Mouse (Mus musculus) forebrain, embryonic 13.5 days (tissue): ENCODE measurements around the gene A4gnt. TPM values are rescaled to one million over a fixed set of nuclear protein-coding genes. Genes with fewer than 3 reads are reported as not detected.

Experiments
- ATAC-seq: fragments of 200-750 bp; cut with Nextera tagmentation; 2 replicates; pipeline ENCODE4 v1.8.0; 2017
- H3K27ac ChIP-seq: fragments of 300-500 bp; sonication (generic); 2 replicates; pipeline ENCODE4 v1.5.1; 2015; ENCODE audit warnings: inconsistent platforms, mild to moderate bottlenecking, moderate library complexity
- H3K27me3 ChIP-seq: fragments of 300-500 bp; sonication (generic); 2 replicates; pipeline ENCODE4 v1.6.1; 2015; ENCODE audit warnings: mild to moderate bottlenecking, inconsistent platforms
- H3K36me3 ChIP-seq: fragments of 300-500 bp; sonication (generic); 2 replicates; pipeline ENCODE4 v1.6.1; 2015; ENCODE audit warnings: mild to moderate bottlenecking, inconsistent platforms; ENCODE audit not compliant: poor library complexity, severe bottlenecking
- H3K4me1 ChIP-seq: fragments of 300-500 bp; sonication (generic); 2 replicates; pipeline ENCODE4 v1.6.1; 2015; ENCODE audit warnings: inconsistent platforms
- H3K4me2 ChIP-seq: fragments of 300-500 bp; sonication (generic); 2 replicates; pipeline ENCODE4 v1.6.1; 2015; ENCODE audit warnings: inconsistent platforms, mild to moderate bottlenecking, moderate library complexity
- H3K4me3 ChIP-seq: fragments of 300-500 bp; sonication (generic); 2 replicates; pipeline ENCODE4 v1.5.1; 2015; ENCODE audit warnings: mild to moderate bottlenecking, inconsistent platforms
- H3K9ac ChIP-seq: fragments of 300-500 bp; sonication (generic); 2 replicates; pipeline ENCODE4 v1.6.1; 2015; ENCODE audit warnings: mild to moderate bottlenecking, inconsistent platforms
- H3K9me3 ChIP-seq: fragments of 300-500 bp; sonication (generic); replicated peaks from 2 replicates; pipeline ENCODE4 v1.6.1; 2016; ENCODE audit warnings: inconsistent platforms
- WGBS: fragments of 180-500 bp; shearing (Covaris S2); methylation state at CpG from one replicate; pipeline ENCODE4 v1.1.7; 2015; 5-methylcytosine and 5-hydroxymethylcytosine counted together
- polyA plus RNA-seq: library from polyadenylated mRNA; unstranded; fragments of >200 nt; fragmentation: Nextera tagmentation; extraction: Ambion mirVana; gene quantifications from 2 replicates; pipeline ENCODE4 v1.2.1, GENCODE M21; 2015

A4gnt gene
- polyA plus RNA-seq, 1 experiment from 2014 or later = not detected

DNA sequence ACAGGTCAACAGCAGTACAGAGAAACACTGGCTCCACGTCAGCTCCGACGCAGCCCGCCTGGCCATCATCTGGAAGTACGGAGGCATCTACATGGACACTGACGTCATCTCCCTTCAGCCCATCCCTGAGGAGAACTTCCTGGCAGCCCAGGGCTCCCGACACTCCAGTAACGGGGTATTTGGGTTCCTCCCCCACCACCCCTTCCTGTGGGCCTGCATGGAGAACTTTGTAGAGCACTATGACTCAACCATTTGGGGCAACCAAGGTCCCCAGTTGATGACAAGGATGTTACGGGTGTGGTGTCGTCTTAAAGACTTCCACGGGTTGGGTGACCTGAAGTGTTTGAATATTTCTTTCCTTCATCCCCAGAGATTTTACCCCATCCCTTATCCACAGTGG, 7.9 kb downstream of the A4gnt start:
- H3K9me3 ChIP-seq = no peaks in the 10 kb centered on the region
- no peak overlapping the region for H3K4me3 ChIP-seq
- H3K27me3 ChIP-seq = no peaks in the 10 kb centered on the region
- no peaks in the 10 kb centered on the region for H3K4me1 ChIP-seq
- 94% methylated on average over 11 of the region's 11 CpGs for WGBS
- H3K9ac ChIP-seq = no peak overlapping the region
- H3K27ac ChIP-seq = no peak overlapping the region
- H3K4me2 ChIP-seq = no peak overlapping the region
- ATAC-seq = no peak
- no peaks in the 10 kb centered on the region for H3K36me3 ChIP-seq

DNA sequence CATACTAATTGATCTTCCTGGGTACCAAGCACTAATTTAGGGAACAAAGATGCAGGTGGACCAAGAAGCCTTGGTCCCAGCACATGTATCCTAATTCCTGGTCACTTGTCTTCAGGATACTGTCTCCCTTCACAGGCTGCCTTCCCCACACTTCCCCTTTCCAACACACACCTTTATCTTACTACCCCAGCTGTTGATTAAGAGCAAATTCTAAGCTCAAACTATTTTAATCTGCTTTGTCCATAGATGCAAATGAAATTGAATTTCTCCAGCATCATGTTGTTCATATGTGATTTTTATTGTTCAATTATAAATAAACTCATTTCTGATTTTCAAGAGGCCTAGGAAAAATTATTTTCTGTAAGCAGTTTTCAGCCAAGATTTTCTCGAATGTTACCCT, 9.7 kb downstream of the A4gnt start:
- no peak for ATAC-seq
- 78% methylated on average over 1 of the region's 1 CpGs for WGBS
- no peak overlapping the region for H3K27ac ChIP-seq
- no peak overlapping the region for H3K4me3 ChIP-seq
- no peaks in the 10 kb centered on the region for H3K4me1 ChIP-seq
- no peak overlapping the region for H3K4me2 ChIP-seq
- H3K27me3 ChIP-seq = no peaks in the 10 kb centered on the region
- H3K36me3 ChIP-seq = no peaks in the 10 kb centered on the region
- no peaks in the 10 kb centered on the region for H3K9me3 ChIP-seq
- H3K9ac ChIP-seq = no peak overlapping the region

DNA sequence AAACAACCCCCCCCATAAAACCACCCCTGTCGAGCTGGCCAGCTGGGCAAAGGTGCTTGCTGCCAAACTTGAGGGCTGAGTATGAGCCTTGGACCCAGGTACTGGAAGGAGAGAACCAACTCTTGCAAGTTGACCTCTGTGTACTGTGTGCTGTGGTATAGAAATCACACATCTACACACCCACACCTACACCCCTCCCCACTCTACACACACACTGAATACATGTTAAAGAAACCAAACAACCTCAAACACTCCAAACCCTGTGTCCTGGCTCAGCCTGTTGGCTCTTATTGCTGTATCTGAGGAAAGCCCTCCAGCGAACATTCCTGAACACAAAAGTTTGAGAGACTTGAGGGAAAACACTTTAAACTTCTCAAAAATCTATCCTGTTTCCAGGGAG, 10.7 kb downstream of the A4gnt start:
- H3K4me2 ChIP-seq = no peak overlapping the region
- no peaks in the 10 kb centered on the region for H3K4me1 ChIP-seq
- no peaks in the 10 kb centered on the region for H3K27me3 ChIP-seq
- no peak for ATAC-seq
- H3K4me3 ChIP-seq = no peak overlapping the region
- no peak overlapping the region for H3K9ac ChIP-seq
- 73% methylated on average over 2 of the region's 2 CpGs for WGBS
- no peaks in the 10 kb centered on the region for H3K9me3 ChIP-seq
- no peaks in the 10 kb centered on the region for H3K36me3 ChIP-seq
- no peak overlapping the region for H3K27ac ChIP-seq

DNA sequence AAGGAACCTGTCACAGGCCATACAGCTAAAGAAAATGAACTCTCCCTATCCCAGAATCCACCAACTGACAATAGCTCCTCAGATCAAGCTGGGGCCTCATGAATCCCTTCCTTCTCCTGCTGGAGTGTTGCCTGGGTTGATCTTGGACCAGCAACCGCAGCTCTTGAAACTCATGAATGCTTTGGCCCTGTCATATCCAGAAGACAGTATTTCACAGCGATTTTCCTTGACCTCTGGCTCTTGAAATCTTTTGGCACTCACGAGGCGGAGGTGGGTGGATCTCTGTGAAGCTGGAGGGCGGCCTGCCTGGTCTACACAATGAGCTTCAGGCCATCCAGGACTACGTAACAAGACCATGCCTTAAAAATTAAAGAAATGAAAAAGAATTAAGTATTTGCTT, 11.8 kb downstream of the A4gnt start:
- Histone ChIP-seq H3K9ac (no peak overlapping the region), H3K4me3 (no peak overlapping the region), H3K36me3 (no peaks in the 10 kb centered on the region), H3K4me2 (no peak overlapping the region), H3K9me3 (no peaks in the 10 kb centered on the region), H3K27ac (no peak overlapping the region), H3K4me1 (peaks cover 6% of the 10 kb centered on the region; the same call in 1 of the 2 replicates), H3K27me3 (no peaks in the 10 kb centered on the region)
- WGBS = 85% methylated on average over 6 of the region's 6 CpGs
- ATAC-seq = no peak

DNA sequence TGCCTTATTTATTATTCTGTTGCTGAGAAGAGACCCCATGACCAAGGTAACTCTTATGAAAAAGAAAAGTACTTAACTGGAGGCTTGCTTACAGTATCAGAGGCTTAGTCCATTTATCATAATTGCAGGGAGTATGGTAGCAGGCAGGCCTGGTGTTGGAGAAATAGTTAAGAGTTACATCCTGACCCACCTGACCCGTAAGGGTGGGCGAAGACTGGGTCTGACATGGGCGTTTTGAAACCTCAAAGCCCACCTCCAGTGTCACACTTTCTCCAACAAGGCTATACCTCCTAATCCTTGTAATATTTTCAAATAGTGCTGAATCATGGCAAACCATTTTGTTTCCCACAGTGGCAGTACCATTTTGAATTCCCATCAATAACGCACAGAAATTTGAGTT, 16.3 kb downstream of the A4gnt start:
- H3K27ac ChIP-seq = no peak overlapping the region
- H3K9me3 ChIP-seq = no peaks in the 10 kb centered on the region
- no peak for ATAC-seq
- no peaks in the 10 kb centered on the region for H3K27me3 ChIP-seq
- peaks cover 34% of the 10 kb centered on the region for H3K4me1 ChIP-seq
- no peak overlapping the region for H3K9ac ChIP-seq
- H3K4me2 ChIP-seq = peak overlapping the region; percentile 81
- no peaks in the 10 kb centered on the region for H3K36me3 ChIP-seq
- peak overlapping the region; percentile 64; the same call in 1 of the 2 replicates for H3K4me3 ChIP-seq
- WGBS = 53% methylated on average over 4 of the region's 4 CpGs

DNA sequence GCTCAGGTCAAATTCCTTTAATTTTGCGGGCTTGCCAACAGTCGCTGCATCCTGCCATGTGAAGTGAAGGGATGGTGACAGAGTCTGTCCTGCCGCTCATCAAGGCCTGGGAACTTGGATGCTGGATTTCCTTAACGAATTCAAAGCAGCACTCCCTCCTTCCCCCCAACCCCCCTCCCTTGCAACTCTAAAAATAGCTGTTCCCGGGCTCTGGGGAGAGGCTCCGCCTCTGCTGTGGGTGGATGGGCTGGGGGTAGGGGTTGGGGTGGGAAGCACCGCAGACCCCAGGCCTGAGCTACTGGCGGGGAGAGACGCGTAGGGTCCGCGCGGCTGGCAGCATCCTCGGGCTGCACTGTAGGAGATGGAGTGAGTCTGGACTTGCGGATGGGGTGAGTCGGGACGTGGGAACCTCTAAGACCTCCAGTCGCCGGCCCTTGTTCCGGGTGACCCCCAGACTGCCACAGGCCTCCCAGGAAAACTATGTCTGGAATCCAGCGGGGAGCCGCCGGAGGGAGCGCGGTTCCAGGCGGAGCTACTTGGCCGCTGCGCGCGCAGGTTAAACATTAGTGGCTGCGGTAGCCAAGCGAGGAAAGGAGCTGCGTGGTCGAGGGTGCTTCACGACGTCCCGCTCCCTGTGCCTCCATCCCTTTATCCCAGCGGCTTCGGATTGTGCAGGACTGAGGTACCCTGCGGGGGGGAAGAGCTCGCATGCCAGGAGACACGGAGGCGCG, 17.1 kb downstream of the A4gnt start, which contains the start of gene Dzip1l:
Gene Dzip1l (plus strand): TSS at position 216 of the 731 bp plus-strand sequence.
- peak within 1 kb of the TSS; percentile 81 for H3K4me2 ChIP-seq
- WGBS = under 1% methylated on average over 44 of the region's 44 CpGs
- no peaks in the 10 kb centered on the region for H3K27me3 ChIP-seq
- H3K4me1 ChIP-seq = peaks cover 34% of the 10 kb centered on the region
- H3K9me3 ChIP-seq = no peaks in the 10 kb centered on the region
- no peaks in the 10 kb centered on the region for H3K36me3 ChIP-seq
- H3K4me3 ChIP-seq = peak within 1 kb of the TSS; percentile 64
- H3K9ac ChIP-seq = peak within 1 kb of the TSS; percentile 80
- ATAC-seq = peak; percentile 95
- H3K27ac ChIP-seq = peak within 1 kb of the TSS; percentile 84

DNA sequence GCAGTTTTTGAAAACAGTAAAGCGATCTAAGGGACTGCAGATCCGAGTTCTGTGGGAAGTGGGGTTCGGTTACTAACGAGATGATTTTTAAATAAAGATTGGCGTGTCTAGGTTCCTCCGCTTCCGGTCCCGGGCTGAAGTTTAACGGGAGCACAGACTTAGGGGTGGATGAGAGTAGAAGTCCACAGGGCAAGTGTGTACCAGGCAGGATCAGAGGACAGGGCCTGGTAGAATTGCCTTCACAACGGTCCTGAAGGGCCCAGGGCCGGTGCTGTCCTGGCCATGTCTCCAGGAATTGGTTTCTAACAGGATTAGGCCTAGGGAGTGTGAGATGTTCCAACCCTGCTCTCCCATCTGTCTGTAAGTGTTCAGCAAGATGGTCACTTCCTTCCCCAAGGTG, 17.8 kb downstream of the A4gnt start:
- Histone ChIP-seq H3K36me3 (no peaks in the 10 kb centered on the region), H3K4me1 (peaks cover 34% of the 10 kb centered on the region), H3K9me3 (no peaks in the 10 kb centered on the region), H3K4me3 (peak overlapping the region; percentile 64), H3K4me2 (peak overlapping the region; percentile 81), H3K9ac (peak overlapping the region; percentile 80), H3K27ac (peak overlapping the region; percentile 84), H3K27me3 (no peaks in the 10 kb centered on the region)
- under 1% methylated on average over 11 of the region's 11 CpGs for WGBS
- ATAC-seq = peak; percentile 40

DNA sequence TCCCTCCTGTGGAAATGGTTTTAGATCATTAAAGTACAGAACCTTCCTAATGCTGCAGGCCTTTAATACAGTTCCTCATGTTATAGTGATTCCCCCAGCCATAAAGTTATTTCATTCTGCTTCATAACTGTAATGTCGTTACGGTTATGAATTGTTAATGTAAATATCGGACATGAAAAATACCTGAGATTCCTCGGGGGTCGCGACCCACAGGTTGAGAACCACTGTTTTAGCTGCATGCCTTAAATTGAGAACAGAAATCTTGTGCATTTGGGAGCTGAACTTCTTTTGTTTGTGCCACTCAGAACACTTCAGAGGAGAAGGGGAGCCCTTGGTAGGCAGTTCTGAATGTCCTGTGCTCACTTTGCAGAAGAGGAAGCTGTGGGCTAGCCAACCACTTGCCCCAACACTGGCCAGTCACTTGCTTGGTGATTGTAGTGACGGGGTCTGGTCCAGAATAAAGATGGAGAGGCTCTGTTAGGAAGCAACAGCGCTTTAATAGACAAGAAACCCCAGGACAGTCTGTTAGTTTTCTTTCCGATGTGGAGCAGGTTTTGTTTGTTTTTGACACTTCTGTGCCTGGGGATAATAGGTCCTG, 18.3 kb downstream of the A4gnt start:
- WGBS = 55% methylated on average over 9 of the region's 9 CpGs
- Histone ChIP-seq H3K9me3 (no peaks in the 10 kb centered on the region), H3K4me3 (peak overlapping the region; percentile 64), H3K27ac (0 out of 2 replicates have a peak overlapping the region, but pooled peaks have one; percentile 84), H3K9ac (peak overlapping the region; percentile 80), H3K4me2 (peak overlapping the region; percentile 81), H3K36me3 (peaks cover 1% of the 10 kb centered on the region), H3K27me3 (no peaks in the 10 kb centered on the region), H3K4me1 (peaks cover 34% of the 10 kb centered on the region)
- ATAC-seq = no peak

DNA sequence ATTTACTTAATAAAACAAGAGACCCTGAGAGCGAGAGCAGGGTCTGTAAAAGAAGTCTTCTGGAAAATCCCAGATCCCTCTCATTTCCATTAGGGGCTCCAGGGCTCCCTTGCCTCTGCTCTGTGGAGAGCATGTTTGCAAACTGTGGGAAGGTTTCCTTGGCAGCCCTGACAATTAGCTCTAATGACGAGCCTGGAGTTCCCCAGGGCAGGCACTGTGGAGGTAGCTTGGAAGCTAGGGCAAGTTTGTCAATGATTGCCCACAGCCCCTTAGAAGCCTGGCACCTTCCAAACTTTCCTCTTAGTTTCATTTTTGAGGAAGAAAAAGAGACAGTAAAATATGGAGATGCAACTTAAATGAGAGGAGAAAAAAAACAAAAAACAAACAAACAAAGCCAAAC, 19.5 kb downstream of the A4gnt start:
- ATAC-seq = no peak
- peaks cover 34% of the 10 kb centered on the region for H3K4me1 ChIP-seq
- H3K27ac ChIP-seq = no peak overlapping the region
- no peaks in the 10 kb centered on the region for H3K27me3 ChIP-seq
- peaks cover 9% of the 10 kb centered on the region for H3K36me3 ChIP-seq
- H3K4me2 ChIP-seq = peak overlapping the region; percentile 81
- no peak overlapping the region for H3K4me3 ChIP-seq
- H3K9ac ChIP-seq = no peak overlapping the region
- WGBS = 21% methylated on average over 2 of the region's 2 CpGs
- no peaks in the 10 kb centered on the region for H3K9me3 ChIP-seq

DNA sequence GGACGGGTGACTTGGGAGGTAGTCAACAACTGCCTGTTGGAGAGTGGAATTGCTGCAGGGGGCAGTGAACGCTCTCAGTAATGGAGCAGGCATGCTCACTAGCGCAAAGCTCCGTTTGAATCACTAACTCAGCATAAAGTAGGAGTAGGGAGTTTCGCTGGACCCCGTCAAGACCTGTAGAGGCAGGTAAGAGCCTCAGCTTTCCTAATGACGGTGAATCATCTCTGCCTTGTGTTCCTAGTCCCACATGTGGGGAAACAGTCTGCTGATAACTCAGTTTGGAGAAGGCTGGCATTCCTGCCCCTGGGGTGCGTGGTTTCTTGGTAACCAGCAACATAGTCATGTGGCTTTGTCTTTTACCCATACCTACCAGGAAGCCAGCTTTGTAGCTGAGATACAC, 20.0 kb downstream of the A4gnt start:
- Histone ChIP-seq H3K27ac (no peak overlapping the region), H3K9ac (no peak overlapping the region), H3K27me3 (no peaks in the 10 kb centered on the region), H3K4me1 (peaks cover 34% of the 10 kb centered on the region), H3K9me3 (no peaks in the 10 kb centered on the region), H3K36me3 (peaks cover 14% of the 10 kb centered on the region), H3K4me3 (no peak overlapping the region), H3K4me2 (peak overlapping the region; percentile 81)
- WGBS = 53% methylated on average over 8 of the region's 8 CpGs
- ATAC-seq = no peak

DNA sequence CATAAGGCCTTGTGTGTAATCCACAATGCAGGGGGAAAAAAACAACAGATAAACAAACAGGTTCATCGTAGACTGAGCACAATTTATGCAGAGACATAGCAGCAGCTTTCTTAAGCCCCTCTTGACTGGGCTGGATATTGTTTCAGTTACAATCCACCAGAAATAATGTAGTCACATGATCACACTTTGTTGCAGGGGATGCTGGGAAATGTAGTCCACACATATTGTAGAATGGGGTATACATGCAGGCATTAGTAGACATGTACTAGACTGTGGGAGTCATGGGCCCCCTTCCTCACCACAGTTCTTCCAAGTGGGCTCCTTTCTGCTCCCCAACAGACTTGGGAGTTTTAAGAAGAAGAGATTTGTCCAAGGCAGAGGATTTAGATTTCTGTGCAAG, 24.5 kb downstream of the A4gnt start:
- Histone ChIP-seq H3K27ac (no peak overlapping the region), H3K27me3 (no peaks in the 10 kb centered on the region), H3K4me1 (peaks cover 8% of the 10 kb centered on the region), H3K4me3 (no peak overlapping the region), H3K9me3 (no peaks in the 10 kb centered on the region), H3K36me3 (peaks cover 41% of the 10 kb centered on the region), H3K4me2 (no peak overlapping the region), H3K9ac (no peak overlapping the region)
- ATAC-seq = peak; percentile 78
- 85% methylated on average over 1 of the region's 1 CpGs for WGBS

DNA sequence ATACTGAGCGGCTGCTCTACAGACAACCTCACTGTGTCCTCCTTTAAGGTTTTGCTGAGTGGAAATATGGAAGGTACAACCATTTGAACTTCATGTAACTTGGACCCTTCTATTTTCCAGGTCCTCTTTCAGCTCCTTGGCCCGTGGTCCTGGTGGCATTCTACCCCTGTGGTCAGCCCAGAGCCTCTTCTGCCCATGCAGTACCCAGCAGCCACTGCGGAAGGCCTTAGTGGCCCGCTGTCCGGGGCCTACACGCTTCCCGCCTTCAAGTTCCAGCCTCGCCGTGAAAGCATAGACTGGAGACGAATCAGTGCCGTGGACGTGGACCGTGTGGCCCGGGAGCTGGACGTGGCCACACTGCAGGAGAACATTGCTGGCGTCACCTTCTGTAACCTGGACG, 24.9 kb downstream of the A4gnt start:
- Histone ChIP-seq H3K9me3 (no peaks in the 10 kb centered on the region), H3K36me3 (peaks cover 46% of the 10 kb centered on the region), H3K4me1 (peaks cover 3% of the 10 kb centered on the region), H3K9ac (no peak overlapping the region), H3K27me3 (no peaks in the 10 kb centered on the region), H3K4me3 (no peak overlapping the region), H3K4me2 (no peak overlapping the region), H3K27ac (no peak overlapping the region)
- ATAC-seq = no peak
- WGBS = 98% methylated on average over 17 of the region's 17 CpGs
